Mouse (Mus musculus) liver, embryonic 11.5 days (tissue): ENCODE data around the gene Shf. TPM values are rescaled to one million over a fixed set of nuclear protein-coding genes. Genes with fewer than 3 reads are reported as not detected.
"Not testable (repeated sequence)": the region's sequence is repeated elsewhere in the genome, so short reads cannot be mapped to it uniquely, and the experiment has no call there.

ENCODE experiments used
- ATAC-seq: fragments of 200-750 bp; cut with Nextera tagmentation; replicated peaks from 2 replicates; pipeline ENCODE4 v1.8.0; 2017; ENCODE audit warnings: moderate number of reproducible peaks, mild to moderate bottlenecking, moderate TSS enrichment, moderate library complexity; ENCODE audit not compliant: low FRiP score
- DNase-seq: peaks from one replicate; pipeline ENCODE4 v3.0.0-alpha.2; 2017; ENCODE audit warnings: low spot score
- H3K27ac ChIP-seq: fragments of 300-500 bp; sonication (generic); 2 replicates; pipeline ENCODE4 v1.5.1; 2014; ENCODE audit warnings: mild to moderate bottlenecking, low read depth, low read length, control low read depth
- H3K27me3 ChIP-seq: fragments of 300-500 bp; sonication (generic); replicated peaks from 2 replicates; pipeline ENCODE4 v1.6.1; 2014; ENCODE audit warnings: low read length, mixed read lengths; ENCODE audit not compliant: control insufficient read depth, insufficient read depth
- H3K36me3 ChIP-seq: fragments of 300-500 bp; sonication (generic); 2 replicates; pipeline ENCODE4 v1.6.1; 2014; ENCODE audit warnings: mild to moderate bottlenecking, low read length, moderate library complexity, mixed read lengths; ENCODE audit not compliant: control insufficient read depth, insufficient read depth
- H3K4me1 ChIP-seq: fragments of 300-500 bp; sonication (generic); replicated peaks from 2 replicates; pipeline ENCODE4 v1.6.1; 2014; ENCODE audit warnings: low read length, mixed read lengths; ENCODE audit not compliant: control insufficient read depth, insufficient read depth
- H3K4me2 ChIP-seq: fragments of 300-500 bp; sonication (generic); 2 replicates; pipeline ENCODE4 v1.6.1; 2014; ENCODE audit warnings: mild to moderate bottlenecking, control low read depth, moderate library complexity
- H3K4me3 ChIP-seq: fragments of 300-500 bp; sonication (generic); 2 replicates; pipeline ENCODE4 v1.5.1; 2014; ENCODE audit warnings: low read depth, low read length, control low read depth
- H3K9ac ChIP-seq: fragments of 300-500 bp; sonication (generic); 2 replicates; pipeline ENCODE4 v1.6.1; 2014; ENCODE audit warnings: low read depth, low read length, control low read depth
- H3K9me3 ChIP-seq: fragments of 300-500 bp; sonication (generic); 2 replicates; pipeline ENCODE4 v1.6.1; 2016; ENCODE audit warnings: low read length, inconsistent platforms, mixed read lengths; ENCODE audit not compliant: control insufficient read depth
- WGBS: fragments of 180-500 bp; shearing (Covaris S2); extraction: QIAGEN DNeasy Blood & Tissue Kit; methylation state at CpG from one replicate; pipeline ENCODE4 v1.1.7; 2014; 5-methylcytosine and 5-hydroxymethylcytosine counted together
- polyA plus RNA-seq: library from polyadenylated mRNA; unstranded; fragments of >200 nt; fragmentation: Nextera tagmentation; extraction: Ambion mirVana; gene quantifications from 2 replicates; pipeline ENCODE4 v1.2.1, GENCODE M21; 2014

Gene Shf
- polyA plus RNA-seq, 1 experiment from 2014 or later = 2.5 TPM

- Histone ChIP-seq H3K9ac (no peak overlapping the region), H3K4me1 (peaks cover 12% of the 10 kb centered on the region), H3K4me3 (no peak overlapping the region), H3K27ac (no peak overlapping the region), H3K9me3 (no peaks in the 10 kb centered on the region), H3K36me3 (no peaks in the 10 kb centered on the region), H3K27me3 (no peaks in the 10 kb centered on the region), H3K4me2 (no peak overlapping the region)
- ATAC-seq (no peak), DNase-seq (no peak)
- WGBS = 76% methylated on average over 3 of the region's 3 CpGs
These were observed 21.7 kb downstream of the Shf start for GRCm38 (mm10) chr2:122347257-122347656.

GRCm38 (mm10) chr2:122346164-122346563 lies 22.8 kb downstream of the Shf start:
- 81% methylated on average over 6 of the region's 6 CpGs for WGBS
- not testable (repeated sequence) for H3K27ac ChIP-seq, H3K27me3 ChIP-seq, H3K36me3 ChIP-seq, H3K4me3 ChIP-seq, H3K9ac ChIP-seq, H3K9me3 ChIP-seq, DNase-seq, ATAC-seq, H3K4me2 ChIP-seq
- H3K4me1 ChIP-seq = peaks cover 12% of the 10 kb centered on the region

GRCm38 (mm10) chr2:122345106-122345893 lies 23.7 kb downstream of the Shf start:
- no peaks in the 10 kb centered on the region for H3K9me3 ChIP-seq
- no peak for DNase-seq

GRCm38 (mm10) chr2:122337291-122337690 lies 31.7 kb downstream of the Shf start:
- WGBS = 50% methylated on average over 21 of the region's 21 CpGs
- ATAC-seq = no peak
- H3K4me2 ChIP-seq = no peak overlapping the region

More at GRCm38 (mm10) chr2:122345106-122345893, 23.7 kb downstream of the Shf start:
- Histone ChIP-seq H3K36me3 (no peaks in the 10 kb centered on the region), H3K9ac (no peak overlapping the region), H3K4me1 (peaks cover 12% of the 10 kb centered on the region), H3K27me3 (no peaks in the 10 kb centered on the region), H3K4me2 (no peak overlapping the region), H3K27ac (no peak overlapping the region), H3K4me3 (no peak overlapping the region)
- 86% methylated on average over 6 of the region's 6 CpGs for WGBS
- ATAC-seq = no peak

GRCm38 (mm10) chr2:122334170-122334569 lies 34.8 kb downstream of the Shf start:
- no peak for ATAC-seq
- H3K27ac ChIP-seq = no peak overlapping the region
- no peak for DNase-seq
- no peaks in the 10 kb centered on the region for H3K36me3 ChIP-seq
- WGBS = 68% methylated on average over 3 of the region's 3 CpGs
- H3K4me1 ChIP-seq = no peaks in the 10 kb centered on the region
- no peaks in the 10 kb centered on the region for H3K27me3 ChIP-seq
- no peak overlapping the region for H3K4me2 ChIP-seq
- no peak overlapping the region for H3K4me3 ChIP-seq
- no peak overlapping the region for H3K9ac ChIP-seq
- no peaks in the 10 kb centered on the region for H3K9me3 ChIP-seq

More at GRCm38 (mm10) chr2:122337291-122337690, 31.7 kb downstream of the Shf start:
- no peak overlapping the region for H3K9ac ChIP-seq
- H3K36me3 ChIP-seq = no peaks in the 10 kb centered on the region
- no peaks in the 10 kb centered on the region for H3K9me3 ChIP-seq
- no peaks in the 10 kb centered on the region for H3K27me3 ChIP-seq
- H3K4me3 ChIP-seq = no peak overlapping the region
- H3K27ac ChIP-seq = no peak overlapping the region
- H3K4me1 ChIP-seq = no peaks in the 10 kb centered on the region
- DNase-seq = no peak

DNA sequence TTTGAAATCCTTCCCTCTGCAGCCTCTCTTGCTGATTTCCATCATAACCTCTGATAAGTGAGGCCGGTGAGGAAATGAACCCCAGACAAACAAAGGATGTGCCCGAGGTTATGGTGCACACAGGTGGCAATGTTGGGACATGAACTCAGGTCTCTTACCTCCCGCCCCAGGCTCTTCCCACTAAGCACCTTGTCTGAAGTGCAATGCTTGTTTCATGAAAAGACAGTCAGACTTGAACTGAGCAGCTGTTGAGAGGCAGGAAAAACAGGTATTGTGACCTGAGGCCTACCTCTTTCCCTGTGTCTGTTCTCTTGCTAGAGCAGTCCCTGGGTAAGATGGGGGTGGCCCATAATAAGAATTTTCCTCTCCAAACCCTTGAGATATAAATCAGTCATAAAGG lies 36.7 kb downstream of the Shf start:
- no peak overlapping the region for H3K9ac ChIP-seq
- no peaks in the 10 kb centered on the region for H3K36me3 ChIP-seq
- DNase-seq (no peak), ATAC-seq (no peak)
- H3K4me2 ChIP-seq = no peak overlapping the region
- WGBS = 76% methylated on average over 3 of the region's 3 CpGs
- H3K27me3 ChIP-seq = no peaks in the 10 kb centered on the region
- no peaks in the 10 kb centered on the region for H3K4me1 ChIP-seq
- no peak overlapping the region for H3K27ac ChIP-seq
- no peaks in the 10 kb centered on the region for H3K9me3 ChIP-seq
- no peak overlapping the region for H3K4me3 ChIP-seq

GRCm38 (mm10) chr2:122330317-122330716 lies 38.6 kb downstream of the Shf start:
- not testable (repeated sequence) for H3K9ac ChIP-seq, H3K4me2 ChIP-seq, H3K9me3 ChIP-seq, H3K4me1 ChIP-seq, DNase-seq, H3K27me3 ChIP-seq, H3K4me3 ChIP-seq, ATAC-seq, H3K36me3 ChIP-seq, H3K27ac ChIP-seq
- 77% methylated on average over 4 of the region's 6 CpGs for WGBS

DNA sequence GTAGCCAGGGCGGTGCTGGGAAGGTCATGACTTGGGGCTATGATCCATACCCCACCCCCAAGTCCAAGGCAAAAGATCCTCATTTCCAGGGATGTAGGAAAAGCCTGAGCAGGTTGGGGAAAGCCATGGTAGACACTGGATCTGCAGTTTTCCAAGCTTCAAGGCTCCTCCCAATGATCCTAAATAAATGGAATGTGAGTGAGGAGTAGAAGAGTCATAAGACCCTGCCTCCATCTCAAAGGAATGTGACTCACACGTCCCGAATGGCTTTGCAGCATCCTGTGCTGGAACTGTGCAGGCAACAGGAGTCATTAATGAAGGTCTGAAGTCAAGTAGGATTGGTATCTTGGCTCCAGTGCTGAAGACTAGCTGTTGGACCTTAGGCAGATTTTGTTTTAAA lies 41.0 kb downstream of the Shf start:
- Histone ChIP-seq H3K27me3 (no peaks in the 10 kb centered on the region), H3K4me2 (no peak overlapping the region), H3K36me3 (no peaks in the 10 kb centered on the region), H3K9me3 (no peaks in the 10 kb centered on the region), H3K9ac (no peak overlapping the region), H3K27ac (no peak overlapping the region), H3K4me1 (no peaks in the 10 kb centered on the region), H3K4me3 (no peak overlapping the region)
- no peak for DNase-seq
- 61% methylated on average over 3 of the region's 3 CpGs for WGBS
- no peak for ATAC-seq

- H3K27me3 ChIP-seq = no peaks in the 10 kb centered on the region
- ATAC-seq = no peak
- WGBS = 83% methylated on average over 2 of the region's 2 CpGs
These were observed 43.6 kb downstream of the Shf start for GRCm38 (mm10) chr2:122325361-122325760.

More at GRCm38 (mm10) chr2:122325361-122325760, 43.6 kb downstream of the Shf start:
- DNase-seq = no peak
- Histone ChIP-seq H3K9ac (no peak overlapping the region), H3K4me1 (no peaks in the 10 kb centered on the region), H3K27ac (no peak overlapping the region), H3K4me3 (no peak overlapping the region), H3K36me3 (no peaks in the 10 kb centered on the region), H3K9me3 (no peaks in the 10 kb centered on the region), H3K4me2 (no peak overlapping the region)
